Mouse (Mus musculus): Measurements from ENCODE around the gene Sorl1. TPM values are rescaled to one million over a fixed set of nuclear protein-coding genes. Genes with fewer than 3 reads are reported as not detected.

Gene Sorl1
- polyA plus RNA-seq, 1 experiment from 2014 or later: 15.5 TPM

DNA sequence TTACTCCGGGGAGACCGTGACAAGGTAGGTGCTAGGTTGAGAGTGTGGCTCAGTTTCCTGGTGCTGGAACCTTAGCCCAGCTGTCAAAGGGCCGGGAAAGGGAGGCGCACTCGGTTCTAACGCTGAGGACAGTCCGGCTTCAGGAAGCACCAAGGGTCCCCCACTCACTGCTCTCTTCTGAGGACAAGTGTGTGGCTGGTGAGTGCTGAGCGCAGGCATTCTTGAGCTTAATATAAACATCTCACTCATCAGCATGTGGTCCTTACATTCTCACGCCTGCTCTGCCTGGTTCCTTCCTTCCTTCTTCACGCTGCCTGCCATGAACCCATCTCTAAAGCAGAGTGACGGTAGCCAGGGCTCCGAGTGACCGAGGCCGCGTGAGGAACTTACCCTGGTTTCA, 148.1 kb downstream of the Sorl1 start:
- H3K9me3 ChIP-seq (ENCODE audit: control insufficient read depth, low read depth, low read length): no peaks in the 10 kb centered on the region
- H3K36me3 ChIP-seq (ENCODE audit: control insufficient read depth, insufficient read depth, low read length): no peaks in the 10 kb centered on the region; the same call in 1 of the 2 replicates
- no peak overlapping the region for H3K27ac ChIP-seq (ENCODE audit: low read length)
- H3K4me2 ChIP-seq (replicated peaks; ENCODE audit: low read depth, low read length): no peak overlapping the region
- no peak for ATAC-seq (ENCODE audit: insufficient number of reproducible peaks, insufficient read depth, low FRiP score, low read depth)
- no peaks in the 10 kb centered on the region for H3K4me1 ChIP-seq (ENCODE audit: control insufficient read depth, insufficient read depth, low read length)
- 72% methylated on average over 15 of the region's 15 CpGs for WGBS
- no peak overlapping the region for H3K4me3 ChIP-seq (ENCODE audit: low read depth, low read length)
- H3K27me3 ChIP-seq (ENCODE audit: control insufficient read depth, insufficient read depth, low read length): no peaks in the 10 kb centered on the region
- H3K9ac ChIP-seq (replicated peaks; ENCODE audit: low read depth, low read length): no peak overlapping the region

GRCm38 (mm10) chr9:41974661-41975060, 149.4 kb downstream of the Sorl1 start:
- no peak overlapping the region for H3K9ac ChIP-seq (replicated peaks; ENCODE audit: low read depth, low read length)
- no peak overlapping the region for H3K27ac ChIP-seq (ENCODE audit: low read length)
- no peaks in the 10 kb centered on the region; the same call in 1 of the 2 replicates for H3K36me3 ChIP-seq (ENCODE audit: control insufficient read depth, insufficient read depth, low read length)
- whole genome bisulfite sequencing: 68% methylated on average over 3 of the region's 3 CpGs
- no peak overlapping the region for H3K4me3 ChIP-seq (ENCODE audit: low read depth, low read length)
- H3K27me3 ChIP-seq (ENCODE audit: control insufficient read depth, insufficient read depth, low read length): no peaks in the 10 kb centered on the region
- no peaks in the 10 kb centered on the region for H3K4me1 ChIP-seq (ENCODE audit: control insufficient read depth, insufficient read depth, low read length)
- no peaks in the 10 kb centered on the region for H3K9me3 ChIP-seq (ENCODE audit: control insufficient read depth, low read depth, low read length)
- no peak overlapping the region for H3K4me2 ChIP-seq (replicated peaks; ENCODE audit: low read depth, low read length)
- ATAC-seq (ENCODE audit: insufficient number of reproducible peaks, insufficient read depth, low FRiP score, low read depth): no peak

DNA sequence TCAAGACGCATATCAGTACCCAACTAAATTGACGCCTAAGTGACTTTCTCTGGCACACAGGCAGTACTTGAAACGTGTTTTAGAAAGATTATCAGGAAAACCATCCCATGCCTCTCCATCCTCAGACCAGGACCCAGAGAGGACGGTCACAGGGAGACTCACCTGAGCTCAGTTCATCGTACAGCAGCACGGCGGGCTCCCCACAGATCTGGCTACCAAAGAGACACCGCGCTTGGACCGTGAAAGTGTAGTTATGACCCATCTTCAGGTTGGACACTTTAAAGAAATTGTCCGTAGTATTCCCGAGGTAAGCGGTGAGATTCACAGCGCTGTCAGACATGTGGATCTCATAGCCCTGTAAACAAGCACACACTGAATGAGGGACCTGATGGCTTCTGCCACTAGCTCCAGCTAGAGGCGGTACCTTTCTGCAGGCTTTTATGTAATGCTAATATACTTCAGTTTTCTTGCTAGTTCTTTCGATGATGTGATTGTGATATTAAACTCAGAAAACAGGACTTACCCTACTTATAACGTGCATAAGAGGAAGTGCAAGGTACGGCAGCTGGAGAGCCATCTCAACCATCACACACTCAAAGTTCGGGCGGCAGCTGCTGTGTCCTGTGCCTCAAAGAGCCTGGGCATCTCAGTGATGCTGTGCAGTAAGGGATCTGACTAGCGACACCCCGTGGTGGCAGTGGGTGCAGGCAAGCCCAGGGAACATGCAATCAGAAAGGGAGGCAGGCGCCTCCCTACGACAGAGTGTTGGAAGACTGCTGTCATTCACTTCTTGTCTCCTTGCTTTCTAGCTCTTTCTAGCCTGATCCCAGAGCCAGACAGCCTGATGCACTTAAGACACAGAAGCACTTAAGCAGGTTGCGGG, 150.1 kb downstream of the Sorl1 start:
- Histone ChIP-seq H3K27ac (ENCODE audit: low read length) (no peak overlapping the region), H3K4me3 (ENCODE audit: low read depth, low read length) (no peak overlapping the region), H3K9me3 (ENCODE audit: control insufficient read depth, low read depth, low read length) (no peaks in the 10 kb centered on the region), H3K27me3 (ENCODE audit: control insufficient read depth, insufficient read depth, low read length) (no peaks in the 10 kb centered on the region), H3K4me1 (ENCODE audit: control insufficient read depth, insufficient read depth, low read length) (no peaks in the 10 kb centered on the region), H3K4me2 (replicated peaks; ENCODE audit: low read depth, low read length) (no peak overlapping the region), H3K36me3 (ENCODE audit: control insufficient read depth, insufficient read depth, low read length) (peaks cover 3% of the 10 kb centered on the region; the same call in 1 of the 2 replicates), H3K9ac (replicated peaks; ENCODE audit: low read depth, low read length) (no peak overlapping the region)
- no peak for ATAC-seq (ENCODE audit: insufficient number of reproducible peaks, insufficient read depth, low FRiP score, low read depth)
- 74% methylated on average over 25 of the region's 25 CpGs for WGBS

DNA sequence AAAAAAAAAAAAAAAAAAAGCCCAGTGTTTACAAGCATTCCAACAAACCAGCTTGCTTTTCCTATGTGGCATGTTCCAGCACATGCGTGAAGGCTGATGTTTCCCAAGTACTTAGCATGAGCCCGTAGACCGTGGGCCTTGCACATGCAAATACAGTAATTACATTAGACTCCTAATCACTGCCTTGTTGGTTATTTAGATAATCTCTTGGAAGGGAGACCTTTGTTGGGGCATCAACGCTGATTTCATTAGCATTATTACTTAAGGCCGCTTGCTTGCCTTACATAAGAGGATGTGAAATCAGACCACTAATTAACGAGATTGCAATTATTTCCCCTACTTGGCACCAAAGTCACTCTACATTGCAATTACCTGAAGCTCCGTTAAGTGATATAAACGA, 154.1 kb downstream of the Sorl1 start:
- 91% methylated on average over 8 of the region's 8 CpGs for WGBS

GRCm38 (mm10) chr9:41968673-41969460, 155.2 kb downstream of the Sorl1 start:
- Histone ChIP-seq H3K9me3 (ENCODE audit: control insufficient read depth, low read depth, low read length) (no peaks in the 10 kb centered on the region), H3K4me3 (ENCODE audit: low read depth, low read length) (no peak overlapping the region), H3K27me3 (ENCODE audit: control insufficient read depth, insufficient read depth, low read length) (no peaks in the 10 kb centered on the region), H3K36me3 (ENCODE audit: control insufficient read depth, insufficient read depth, low read length) (peaks cover 3% of the 10 kb centered on the region; the same call in 1 of the 2 replicates), H3K4me1 (ENCODE audit: control insufficient read depth, insufficient read depth, low read length) (0 out of 2 replicates have a peak, but pooled peaks cover 7% of the 10 kb centered on the region), H3K27ac (ENCODE audit: low read length) (no peak overlapping the region), H3K9ac (replicated peaks; ENCODE audit: low read depth, low read length) (no peak overlapping the region), H3K4me2 (replicated peaks; ENCODE audit: low read depth, low read length) (no peak overlapping the region)
- ATAC-seq (ENCODE audit: insufficient number of reproducible peaks, insufficient read depth, low FRiP score, low read depth): no peak
- WGBS: 92% methylated on average over 15 of the region's 15 CpGs

More for the DNA sequence above, 154.1 kb downstream of the Sorl1 start:
- no peak for ATAC-seq (ENCODE audit: insufficient number of reproducible peaks, insufficient read depth, low FRiP score, low read depth)
- H3K9ac ChIP-seq (replicated peaks; ENCODE audit: low read depth, low read length): no peak overlapping the region
- no peak overlapping the region for H3K4me3 ChIP-seq (ENCODE audit: low read depth, low read length)
- H3K9me3 ChIP-seq (ENCODE audit: control insufficient read depth, low read depth, low read length): no peaks in the 10 kb centered on the region
- H3K36me3 ChIP-seq (ENCODE audit: control insufficient read depth, insufficient read depth, low read length): peaks cover 3% of the 10 kb centered on the region; the same call in 1 of the 2 replicates
- no peaks in the 10 kb centered on the region for H3K27me3 ChIP-seq (ENCODE audit: control insufficient read depth, insufficient read depth, low read length)
- H3K4me2 ChIP-seq (replicated peaks; ENCODE audit: low read depth, low read length): no peak overlapping the region
- H3K27ac ChIP-seq (ENCODE audit: low read length): no peak overlapping the region
- 0 out of 2 replicates have a peak, but pooled peaks cover 7% of the 10 kb centered on the region for H3K4me1 ChIP-seq (ENCODE audit: control insufficient read depth, insufficient read depth, low read length)

DNA sequence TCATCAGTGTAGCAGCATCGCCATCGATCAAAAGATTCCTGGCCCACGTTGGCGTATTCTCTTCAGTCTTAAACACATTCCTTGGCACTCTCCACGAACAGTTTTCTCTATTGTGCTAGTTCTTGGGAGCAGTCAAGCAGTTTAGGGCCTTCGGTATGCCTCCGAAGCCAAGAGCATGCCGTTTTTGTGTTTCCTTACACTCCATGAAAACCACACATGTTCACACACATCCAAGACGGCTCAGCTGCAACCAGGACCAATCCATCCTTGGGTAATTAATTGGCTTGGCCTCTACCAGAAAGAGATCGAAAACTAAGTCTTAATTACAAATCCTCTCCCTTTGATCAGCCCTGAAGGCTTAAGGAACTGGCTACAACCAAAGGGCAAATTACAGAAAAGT, 162.8 kb downstream of the Sorl1 start:
- H3K36me3 ChIP-seq (ENCODE audit: control insufficient read depth, insufficient read depth, low read length): no peaks in the 10 kb centered on the region
- ATAC-seq (ENCODE audit: insufficient number of reproducible peaks, insufficient read depth, low FRiP score, low read depth): no peak
- H3K27me3 ChIP-seq (ENCODE audit: control insufficient read depth, insufficient read depth, low read length): no peaks in the 10 kb centered on the region
- WGBS: 75% methylated on average over 10 of the region's 10 CpGs
- H3K9me3 ChIP-seq (ENCODE audit: control insufficient read depth, low read depth, low read length): no peaks in the 10 kb centered on the region
- H3K4me1 ChIP-seq (ENCODE audit: control insufficient read depth, insufficient read depth, low read length): no peaks in the 10 kb centered on the region
- H3K4me2 ChIP-seq (replicated peaks; ENCODE audit: low read depth, low read length): no peak overlapping the region
- no peak overlapping the region for H3K9ac ChIP-seq (replicated peaks; ENCODE audit: low read depth, low read length)
- H3K27ac ChIP-seq (ENCODE audit: low read length): no peak overlapping the region
- H3K4me3 ChIP-seq (ENCODE audit: low read depth, low read length): no peak overlapping the region

GRCm38 (mm10) chr9:41958282-41958681, 165.8 kb downstream of the Sorl1 start:
- H3K36me3 ChIP-seq (ENCODE audit: control insufficient read depth, insufficient read depth, low read length): no peaks in the 10 kb centered on the region
- H3K4me2 ChIP-seq (replicated peaks; ENCODE audit: low read depth, low read length): no peak overlapping the region
- no peak for ATAC-seq (ENCODE audit: insufficient number of reproducible peaks, insufficient read depth, low FRiP score, low read depth)
- H3K27ac ChIP-seq (ENCODE audit: low read length): no peak overlapping the region
- no peak overlapping the region for H3K9ac ChIP-seq (replicated peaks; ENCODE audit: low read depth, low read length)
- H3K4me1 ChIP-seq (ENCODE audit: control insufficient read depth, insufficient read depth, low read length): 0 out of 2 replicates have a peak, but pooled peaks cover 7% of the 10 kb centered on the region
- 85% methylated on average over 9 of the region's 9 CpGs for WGBS
- no peak overlapping the region for H3K4me3 ChIP-seq (ENCODE audit: low read depth, low read length)
- no peaks in the 10 kb centered on the region for H3K9me3 ChIP-seq (ENCODE audit: control insufficient read depth, low read depth, low read length)
- H3K27me3 ChIP-seq (ENCODE audit: control insufficient read depth, insufficient read depth, low read length): no peaks in the 10 kb centered on the region

DNA sequence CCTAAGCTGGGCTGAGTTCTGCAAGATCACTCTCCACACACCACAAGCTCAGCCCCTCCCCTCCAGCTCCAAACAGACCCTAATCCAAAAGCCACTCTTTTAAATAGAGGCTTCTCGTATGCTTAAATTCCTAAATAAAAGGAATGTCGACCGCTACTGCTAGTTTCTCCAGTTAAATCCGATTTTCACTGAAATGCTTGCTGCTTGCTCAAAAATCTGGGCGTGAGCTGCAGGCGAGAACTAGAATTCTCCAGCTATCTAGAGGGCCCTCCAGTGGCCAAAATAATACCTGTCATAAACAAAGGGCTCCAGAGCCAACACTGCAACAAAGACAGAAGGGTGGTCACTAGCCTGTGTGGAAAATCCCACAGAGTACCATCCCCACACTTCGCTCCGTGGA, 170.6 kb downstream of the Sorl1 start:
- Histone ChIP-seq H3K27ac (ENCODE audit: low read length) (peak overlapping the region; percentile 84), H3K9ac (replicated peaks; ENCODE audit: low read depth, low read length) (no peak overlapping the region), H3K9me3 (ENCODE audit: control insufficient read depth, low read depth, low read length) (no peaks in the 10 kb centered on the region), H3K36me3 (ENCODE audit: control insufficient read depth, insufficient read depth, low read length) (no peaks in the 10 kb centered on the region), H3K4me3 (ENCODE audit: low read depth, low read length) (no peak overlapping the region), H3K4me2 (replicated peaks; ENCODE audit: low read depth, low read length) (peak overlapping the region; percentile 35; the same call in 1 of the 2 replicates), H3K4me1 (ENCODE audit: control insufficient read depth, insufficient read depth, low read length) (peaks cover 36% of the 10 kb centered on the region), H3K27me3 (ENCODE audit: control insufficient read depth, insufficient read depth, low read length) (no peaks in the 10 kb centered on the region)
- no peak for ATAC-seq (ENCODE audit: insufficient number of reproducible peaks, insufficient read depth, low FRiP score, low read depth)
- WGBS: 11% methylated on average over 8 of the region's 8 CpGs

All from stomach, embryonic 14.5 days (tissue).